Mouse (Mus musculus): ENCODE measurements around the gene Pex11g.

Gene Pex11g

GRCm38 (mm10) chr8:3415661-3416060, 51.8 kb downstream of the Pex11g start:
- no peak for DNase-seq (ENCODE audit: low spot score in 2 of 2)

DNA sequence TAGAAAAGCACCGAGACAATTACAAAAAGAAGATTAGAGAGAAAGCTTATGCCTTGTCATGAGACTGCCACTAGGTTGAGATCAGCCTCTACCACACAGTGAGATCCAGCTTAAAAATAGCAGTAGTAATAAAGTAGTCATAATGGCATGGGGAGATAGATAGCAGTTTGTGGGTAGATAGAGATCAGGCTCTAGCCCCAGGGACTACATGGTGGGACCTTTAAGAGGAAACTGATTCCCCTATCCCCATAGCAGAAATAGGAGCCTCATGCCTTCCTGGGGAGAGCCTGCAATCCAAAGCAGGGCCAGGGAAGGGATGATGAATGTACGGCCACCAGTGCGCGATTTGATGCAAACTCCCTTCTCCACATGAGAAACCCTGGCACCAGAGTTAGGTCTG, 52.2 kb downstream of the Pex11g start:
- no peak for DNase-seq (ENCODE audit: low spot score in 2 of 2)

- no peak for DNase-seq (ENCODE audit: low spot score in 2 of 2)
These were observed 52.8 kb downstream of the Pex11g start for GRCm38 (mm10) chr8:3414639-3415190.

GRCm38 (mm10) chr8:3412816-3413215, 54.7 kb downstream of the Pex11g start:
- DNase-seq (ENCODE audit: low spot score in 2 of 2), result no peak

DNA sequence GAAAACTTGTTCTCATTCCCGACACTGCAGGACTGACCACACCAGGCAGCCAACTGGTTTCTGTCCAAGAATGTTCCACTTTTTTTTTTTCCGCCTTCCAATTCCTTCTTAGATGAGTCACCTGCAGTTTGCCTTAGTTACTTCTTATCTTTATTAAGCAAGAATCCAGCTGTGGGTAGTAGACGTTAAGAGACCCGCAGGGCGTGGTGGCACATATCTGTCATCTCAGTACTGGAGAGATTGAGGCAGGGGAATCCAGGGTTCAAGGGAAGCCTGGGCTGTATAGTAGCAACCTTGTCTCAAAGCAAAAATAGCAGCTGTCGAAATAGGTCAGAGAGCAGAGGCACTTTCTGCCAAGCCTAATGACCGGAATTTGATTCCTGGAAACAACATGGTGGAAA, 55.6 kb downstream of the Pex11g start:
- peak; percentile 36 to 41 for DNase-seq (ENCODE audit: low spot score in 2 of 2)

- DNase-seq (ENCODE audit: low spot score in 2 of 2), result no peak
These were observed 56.4 kb downstream of the Pex11g start for GRCm38 (mm10) chr8:3411085-3411484.

GRCm38 (mm10) chr8:3407417-3407816, 60.1 kb downstream of the Pex11g start:
- no peak for DNase-seq (ENCODE audit: low spot score in 2 of 2)

Measured in urinary bladder, postnatal 36 days (tissue).